Mouse (Mus musculus) thymus, postnatal 14 days (tissue): ENCODE data around the gene Edaradd.
"Not testable (repeated sequence)": the region's sequence is repeated elsewhere in the genome, so short reads cannot be mapped to it uniquely, and the experiment has no call there.

ENCODE experiments used
- DNase-seq: peaks from one replicate; pipeline ENCODE4 v3.0.0; 2021

Gene Edaradd

GRCm38 (mm10) chr13:12511189-12511965, 8.9 kb downstream of the Edaradd start:
- DNase-seq: peak; percentile 83

- DNase-seq: peak; percentile 75
Measured at GRCm38 (mm10) chr13:12510032-12510431, 10.2 kb downstream of the Edaradd start.

- DNase-seq: peak; percentile 75
Measured at GRCm38 (mm10) chr13:12507426-12507825, 12.8 kb downstream of the Edaradd start.

GRCm38 (mm10) chr13:12505359-12505758, 14.9 kb downstream of the Edaradd start:
- peak; percentile 17 for DNase-seq

- peak; percentile 43 for DNase-seq
Measured at GRCm38 (mm10) chr13:12503238-12503751, 16.9 kb downstream of the Edaradd start.

- DNase-seq: peak; percentile 42
Measured at GRCm38 (mm10) chr13:12502665-12503237, 17.5 kb downstream of the Edaradd start.

GRCm38 (mm10) chr13:12499107-12499506, 21.1 kb downstream of the Edaradd start:
- DNase-seq: no peak

- DNase-seq: no peak
Measured at GRCm38 (mm10) chr13:12497809-12498208, 22.4 kb downstream of the Edaradd start.

GRCm38 (mm10) chr13:12494750-12495149, 25.5 kb downstream of the Edaradd start:
- DNase-seq: no peak

- no peak for DNase-seq
Measured at GRCm38 (mm10) chr13:12492515-12492914, 27.7 kb downstream of the Edaradd start.

- peak; percentile 32 for DNase-seq
Measured at GRCm38 (mm10) chr13:12485640-12486039, 34.6 kb downstream of the Edaradd start.

- DNase-seq: no peak
Measured at GRCm38 (mm10) chr13:12485197-12485596, 35.0 kb downstream of the Edaradd start.

GRCm38 (mm10) chr13:12479802-12480201, 40.4 kb downstream of the Edaradd start:
- no peak for DNase-seq

- no peak for DNase-seq
Measured at GRCm38 (mm10) chr13:12478301-12478700, 41.9 kb downstream of the Edaradd start.

- no peak for DNase-seq
Measured at GRCm38 (mm10) chr13:12476886-12477285, 43.4 kb downstream of the Edaradd start.

GRCm38 (mm10) chr13:12475239-12475638, 45.0 kb downstream of the Edaradd start:
- DNase-seq: peak; percentile 39

- peak; percentile 86 for DNase-seq
Measured at GRCm38 (mm10) chr13:12473724-12474378, 46.4 kb downstream of the Edaradd start.

- no peak for DNase-seq
Measured at GRCm38 (mm10) chr13:12468488-12468887, 51.8 kb downstream of the Edaradd start.

- DNase-seq: no peak
Measured at GRCm38 (mm10) chr13:12464844-12465243, 55.4 kb downstream of the Edaradd start, which contains the start of gene Lgals8. TSS of gene Lgals8 (minus strand) at chr13:12464944.

- DNase-seq: not testable (repeated sequence)
Measured at GRCm38 (mm10) chr13:12464159-12464558, 56.1 kb downstream of the Edaradd start.

GRCm38 (mm10) chr13:12462623-12463022, 57.6 kb downstream of the Edaradd start:
- no peak for DNase-seq

- no peak for DNase-seq
Measured at GRCm38 (mm10) chr13:12461730-12462119, 58.5 kb downstream of the Edaradd start.

GRCm38 (mm10) chr13:12460881-12461729, 59.1 kb downstream of the Edaradd start:
- peak; percentile 97 for DNase-seq
